Mouse (Mus musculus) inflammation-experienced regulatory T-cells, adult 6 months (primary cell): ENCODE results near the gene Gm49373. TPM values are rescaled to one million over a fixed set of nuclear protein-coding genes. Genes with fewer than 3 reads are reported as not detected.
"Not testable (repeated sequence)": the region's sequence is repeated elsewhere in the genome, so short reads cannot be mapped to it uniquely, and the experiment has no call there.

Source experiments
- ATAC-seq: one replicate; pipeline ENCODE4 v1.8.0; 2017
- polyA plus RNA-seq, 3 experiments: library from polyadenylated mRNA; unstranded; fragments of 100-300 nt; shearing (Covaris generic); gene quantifications; one replicate each; pipeline ENCODE4 v1.2.1; 2017

The Gm49373 gene
- polyA plus RNA-seq, 3 experiments from 2014 or later, result not detected

DNA sequence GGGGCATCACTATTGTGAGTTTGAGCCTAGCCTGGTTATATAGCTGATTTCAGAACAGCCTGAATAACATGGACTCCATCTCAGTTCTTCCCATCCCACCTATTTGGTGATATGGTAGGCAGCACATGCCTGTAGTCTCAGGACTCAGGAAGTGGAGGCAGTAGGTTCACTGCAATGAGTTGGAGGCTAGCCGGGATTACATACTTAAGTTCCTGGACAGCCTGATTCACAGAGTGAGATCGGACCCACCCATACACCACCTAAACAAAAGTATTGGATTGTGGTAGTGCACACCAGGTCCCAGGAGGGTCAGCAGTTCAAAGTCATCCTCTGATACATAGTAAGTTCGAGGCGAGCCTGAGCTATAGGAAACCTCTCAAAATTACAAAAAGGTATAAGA is 255 bp downstream of the Gm49373 start:
- no peak for ATAC-seq

DNA sequence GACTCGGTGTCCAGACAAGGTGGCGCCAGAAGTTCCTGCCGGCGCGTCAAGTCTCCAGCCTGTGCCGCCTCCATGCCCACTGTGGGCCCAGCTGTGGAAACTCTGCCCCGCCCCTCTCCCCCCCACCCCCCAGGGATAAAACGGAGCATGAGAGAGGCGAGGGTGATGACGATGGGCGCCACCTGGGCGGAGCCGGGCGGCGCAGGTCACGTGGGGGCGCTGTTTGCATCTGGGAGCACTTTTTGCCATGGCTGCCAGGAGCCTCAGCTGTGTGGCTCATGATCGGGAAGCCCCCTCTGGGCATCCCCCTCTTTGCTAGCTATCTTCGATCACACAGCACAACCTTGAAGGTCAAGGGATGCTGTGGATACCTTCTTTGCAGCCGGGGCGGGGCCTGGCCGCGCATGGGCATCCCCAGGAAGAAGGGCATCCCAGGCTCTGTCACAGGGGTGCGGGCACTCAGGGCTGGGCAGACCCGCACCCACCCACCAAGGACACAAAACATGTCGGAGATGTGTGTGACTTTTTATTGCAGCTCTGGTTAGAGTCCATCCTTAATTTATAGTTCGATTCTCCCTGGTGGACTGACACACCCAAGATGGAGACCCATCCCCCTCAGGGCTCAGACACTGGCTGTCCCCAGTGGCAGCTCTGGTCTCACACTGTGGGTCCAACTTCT is 5.8 kb downstream of the Gm49373 start, which contains the start of gene Zglp1:
Gene Zglp1 (minus strand): TSS at position 88 of the 679 bp plus-strand sequence.
- ATAC-seq, result no peak

DNA sequence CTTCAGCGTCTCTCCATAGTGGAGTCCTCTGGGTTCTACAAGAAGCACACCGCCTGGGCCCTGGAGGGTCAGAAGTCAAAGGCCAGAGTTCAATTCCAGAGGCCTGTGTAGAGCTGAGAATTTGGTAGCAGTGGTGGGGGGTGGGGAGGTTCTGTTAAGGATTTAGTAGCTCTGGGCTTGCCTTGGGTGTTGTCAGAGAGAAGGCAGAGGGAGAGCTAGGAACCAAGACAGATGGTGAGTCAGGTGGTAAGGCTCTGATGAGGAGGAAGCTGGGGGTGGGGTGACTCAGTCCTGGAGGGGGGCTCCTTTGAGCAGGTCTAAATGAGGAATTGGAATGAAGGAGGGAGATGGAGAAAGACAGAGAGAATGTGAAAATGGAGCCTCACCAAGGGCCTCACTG is 10.0 kb downstream of the Gm49373 start:
- ATAC-seq, result no peak

DNA sequence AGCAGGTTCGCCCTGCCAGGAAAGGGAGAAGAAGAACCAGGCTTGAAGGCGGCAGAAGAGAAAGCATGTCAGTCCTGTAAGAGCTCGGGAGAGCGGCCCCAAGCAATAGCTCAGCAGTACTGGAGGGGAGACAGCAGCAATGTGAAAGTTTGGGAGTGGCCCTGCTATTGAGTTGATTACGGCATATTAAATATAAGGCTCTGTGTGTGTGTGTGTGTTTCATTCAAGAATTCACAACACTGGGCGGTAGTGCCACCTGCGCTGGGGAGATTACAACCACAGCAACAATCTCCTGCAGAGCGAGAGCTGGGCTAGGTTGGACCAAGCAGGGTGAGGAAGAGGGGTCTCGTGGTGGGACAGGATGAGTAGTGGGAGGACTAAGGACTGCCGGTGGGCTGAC is 21.3 kb downstream of the Gm49373 start:
- no peak for ATAC-seq

DNA sequence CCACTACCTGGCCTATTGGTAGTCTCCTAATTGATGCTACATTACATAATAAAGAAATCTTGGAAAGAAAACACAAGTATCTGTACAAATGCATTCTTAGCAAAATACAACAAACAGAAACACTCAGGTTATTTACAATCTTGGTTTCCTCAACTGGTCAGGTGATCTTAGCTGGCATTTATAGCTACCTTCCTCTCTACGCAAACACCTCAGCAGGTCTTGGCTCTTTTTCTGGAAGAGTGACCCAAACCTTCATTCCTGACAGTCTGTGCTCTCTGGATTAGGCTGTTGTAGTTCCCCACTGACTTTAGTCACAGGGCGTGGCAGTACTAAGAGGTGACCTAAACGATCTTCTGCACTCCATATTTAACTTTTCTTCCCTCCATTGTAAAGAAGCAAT is 27.7 kb downstream of the Gm49373 start:
- ATAC-seq, result no peak

DNA sequence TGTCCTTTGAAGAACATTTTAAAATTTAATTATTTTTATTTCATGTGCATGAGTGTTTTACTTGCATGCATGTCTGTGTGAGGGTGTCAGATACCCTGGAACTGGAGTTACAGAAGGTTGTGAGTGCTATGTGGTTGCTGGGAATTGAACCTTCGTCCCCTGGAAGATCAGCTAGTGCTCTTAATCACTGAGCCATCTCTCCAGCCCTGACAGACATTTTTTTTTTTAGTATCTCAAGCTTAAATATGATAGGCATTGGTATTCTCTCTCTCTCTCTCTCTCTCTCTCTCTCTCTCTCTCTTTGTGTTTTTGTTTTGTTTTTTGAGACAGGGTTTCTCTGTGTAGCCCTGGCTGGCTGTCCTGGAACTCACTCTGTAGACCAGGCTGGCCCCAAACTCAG is 28.1 kb downstream of the Gm49373 start:
- ATAC-seq, result not testable (repeated sequence)

DNA sequence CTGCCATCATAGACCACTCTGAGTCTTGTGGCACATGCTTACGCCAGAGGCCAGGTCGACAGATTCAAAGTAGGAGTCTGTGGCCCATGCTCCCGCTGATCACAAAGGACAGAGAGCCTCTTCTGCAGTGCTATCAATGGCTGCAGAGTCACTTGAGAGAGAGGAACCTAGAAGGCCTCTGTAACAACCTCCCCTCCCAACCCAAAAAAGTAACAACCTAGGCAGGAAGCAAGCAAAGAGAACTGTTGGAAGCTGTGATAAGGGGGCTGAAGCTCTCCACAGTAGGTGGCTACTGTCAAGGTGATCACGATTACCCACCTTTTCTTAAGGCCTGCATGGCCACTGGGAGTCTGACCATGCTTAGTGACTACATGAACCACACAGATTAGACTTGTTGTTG is 29.3 kb downstream of the Gm49373 start:
- no peak for ATAC-seq

DNA sequence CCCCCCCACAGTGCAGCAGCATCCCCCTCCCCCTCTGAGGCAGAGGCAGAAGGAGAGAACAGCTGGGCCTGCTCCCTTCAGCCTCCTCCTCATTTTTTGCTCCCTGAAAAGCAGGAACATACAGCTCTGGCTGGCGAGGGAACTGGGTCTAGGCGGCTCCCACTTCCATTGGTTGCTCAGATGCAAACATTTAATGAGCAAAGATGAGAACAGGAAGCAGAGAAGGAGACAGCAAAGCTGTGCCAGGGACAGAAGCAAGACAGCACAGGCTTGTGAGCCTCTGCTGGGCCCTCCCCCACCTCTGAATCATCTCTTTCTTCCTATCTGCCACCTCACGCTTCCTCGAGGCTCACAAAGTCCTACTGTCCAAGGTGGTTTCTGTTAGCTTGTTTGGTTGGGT is 31.6 kb downstream of the Gm49373 start:
- ATAC-seq, result no peak

DNA sequence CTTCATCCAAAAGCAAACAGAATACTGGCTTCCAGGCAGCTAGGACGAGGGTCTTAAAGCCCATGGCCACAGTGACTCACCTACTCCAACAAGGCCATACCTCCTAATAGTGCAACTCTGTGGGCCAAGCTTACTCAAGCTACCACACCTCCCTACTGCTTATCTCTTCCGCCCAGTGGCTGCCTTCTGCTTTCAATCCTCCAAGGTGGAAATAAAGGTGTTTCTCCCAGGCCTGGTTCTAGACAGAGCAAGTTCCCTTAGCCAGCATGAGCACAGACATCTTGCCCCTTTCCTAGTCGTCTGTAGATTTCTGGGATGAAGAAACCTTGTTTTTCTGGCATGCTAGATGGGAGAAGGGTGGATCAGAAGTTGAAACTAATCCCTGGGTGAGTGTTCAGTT is 33.1 kb downstream of the Gm49373 start:
- no peak for ATAC-seq

DNA sequence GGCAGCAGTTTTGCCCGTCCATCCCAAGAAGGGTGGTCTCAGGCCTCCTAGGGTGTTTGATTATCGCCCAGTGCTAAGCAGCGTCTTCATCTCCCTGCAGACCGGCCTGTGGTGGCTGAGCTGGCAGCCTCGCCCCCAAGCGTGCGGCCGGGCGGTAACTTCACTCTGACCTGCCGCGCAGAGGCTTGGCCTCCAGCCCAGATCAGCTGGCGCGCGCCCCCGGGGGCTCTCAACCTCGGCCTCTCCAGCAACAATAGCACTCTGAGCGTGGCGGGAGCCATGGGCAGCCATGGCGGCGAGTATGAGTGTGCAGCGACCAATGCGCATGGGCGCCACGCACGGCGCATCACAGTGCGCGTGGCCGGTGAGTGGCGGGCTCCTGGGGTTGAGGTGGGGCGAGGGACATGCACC is 35.4 kb downstream of the Gm49373 start:
- no peak for ATAC-seq

DNA sequence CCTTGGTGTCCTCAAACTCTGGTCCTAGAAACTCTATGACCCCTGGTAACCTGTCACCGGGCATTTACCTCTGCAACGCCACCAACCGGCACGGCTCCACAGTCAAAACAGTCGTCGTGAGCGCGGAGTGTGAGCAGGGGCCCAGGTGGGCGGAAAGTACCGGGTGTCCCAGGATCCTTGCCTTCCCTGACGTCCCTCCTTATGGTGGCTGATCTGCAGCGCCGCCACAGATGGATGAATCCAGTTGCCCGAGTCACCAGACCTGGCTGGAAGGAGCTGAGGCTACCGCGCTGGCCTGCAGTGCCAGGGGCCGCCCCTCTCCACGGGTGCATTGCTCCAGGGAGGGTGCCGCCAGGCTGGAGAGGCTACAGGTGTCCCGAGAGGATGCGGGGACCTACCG is 36.2 kb downstream of the Gm49373 start:
- ATAC-seq, result no peak

DNA sequence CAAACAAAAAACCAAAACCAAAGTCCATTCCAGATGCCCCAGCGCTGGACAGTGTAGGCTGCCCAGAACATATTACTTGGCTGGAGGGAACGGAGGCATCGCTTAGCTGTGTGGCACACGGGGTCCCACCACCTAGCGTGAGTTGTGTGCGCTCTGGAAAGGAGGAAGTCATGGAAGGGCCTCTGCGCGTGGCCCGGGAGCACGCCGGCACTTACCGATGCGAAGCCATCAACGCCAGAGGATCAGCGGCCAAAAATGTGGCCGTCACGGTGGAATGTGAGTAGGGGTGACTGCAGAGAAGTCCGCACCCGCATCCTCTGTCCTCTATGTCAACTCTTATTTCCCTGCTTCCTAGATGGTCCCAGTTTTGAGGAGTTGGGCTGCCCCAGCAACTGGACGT is 36.7 kb downstream of the Gm49373 start:
- no peak for ATAC-seq

DNA sequence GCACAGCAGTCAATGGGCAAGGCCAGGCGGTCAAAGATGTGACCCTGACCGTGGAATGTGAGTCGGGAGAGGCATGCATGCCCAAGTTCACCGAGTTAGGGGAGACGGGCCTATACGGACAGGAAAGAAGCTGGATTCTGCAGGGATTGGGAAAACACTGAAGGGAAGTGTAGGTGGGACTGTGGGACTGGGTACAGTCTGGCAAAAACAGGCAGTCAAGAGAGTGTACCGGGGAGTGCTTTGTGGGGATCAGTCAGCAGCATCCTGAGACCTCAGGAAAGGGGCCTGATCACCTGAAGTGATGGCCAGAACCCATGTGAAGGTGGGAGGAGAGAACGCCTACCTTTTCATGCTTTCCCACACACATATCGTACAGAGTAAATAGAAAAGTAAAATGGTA is 37.3 kb downstream of the Gm49373 start:
- no peak for ATAC-seq

DNA sequence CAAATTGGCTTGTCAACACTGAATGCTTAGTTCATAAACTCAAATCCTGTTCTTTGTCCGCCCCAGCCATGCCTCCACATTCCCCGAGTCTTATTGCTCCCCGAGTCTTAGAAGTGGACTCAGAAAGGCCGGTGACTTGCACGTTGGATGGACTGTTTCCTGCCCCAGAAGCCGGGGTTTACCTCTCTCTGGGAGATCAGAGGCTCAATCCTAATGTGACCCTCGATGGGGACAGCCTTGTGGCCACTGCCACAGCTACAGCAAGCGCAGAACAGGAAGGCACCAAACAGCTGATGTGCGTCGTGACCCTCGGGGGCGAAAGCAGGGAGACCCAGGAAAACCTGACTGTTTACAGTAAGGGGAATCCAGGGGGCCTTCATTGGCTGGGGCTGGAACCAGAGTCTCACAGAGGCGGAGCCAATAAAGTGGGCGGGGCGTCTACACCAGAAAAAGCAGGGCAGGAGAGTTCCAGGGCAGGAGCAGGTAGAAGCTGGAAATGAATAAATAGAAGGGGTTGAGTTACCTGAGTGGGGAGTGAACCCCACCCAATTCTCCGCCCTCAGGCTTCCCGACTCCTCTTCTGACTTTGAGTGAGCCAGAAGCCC is 38.3 kb downstream of the Gm49373 start:
- ATAC-seq, result no peak

DNA sequence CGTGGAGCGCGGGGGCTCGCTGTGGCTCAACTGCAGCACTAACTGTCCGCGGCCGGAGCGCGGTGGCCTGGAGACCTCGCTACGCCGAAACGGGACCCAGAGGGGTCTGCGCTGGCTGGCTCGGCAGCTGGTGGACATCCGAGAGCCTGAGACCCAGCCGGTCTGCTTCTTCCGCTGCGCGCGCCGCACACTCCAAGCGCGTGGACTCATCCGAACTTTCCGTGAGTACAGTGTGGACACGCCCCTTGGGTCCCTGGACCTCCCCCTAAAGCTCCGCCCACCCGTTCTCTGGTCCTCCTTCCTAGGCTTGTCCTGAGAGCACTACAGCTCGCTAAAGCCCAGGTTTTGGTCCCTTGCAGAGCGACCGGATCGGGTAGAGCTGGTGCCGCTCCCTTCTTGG is 39.8 kb downstream of the Gm49373 start:
- peak; percentile 44 for ATAC-seq

DNA sequence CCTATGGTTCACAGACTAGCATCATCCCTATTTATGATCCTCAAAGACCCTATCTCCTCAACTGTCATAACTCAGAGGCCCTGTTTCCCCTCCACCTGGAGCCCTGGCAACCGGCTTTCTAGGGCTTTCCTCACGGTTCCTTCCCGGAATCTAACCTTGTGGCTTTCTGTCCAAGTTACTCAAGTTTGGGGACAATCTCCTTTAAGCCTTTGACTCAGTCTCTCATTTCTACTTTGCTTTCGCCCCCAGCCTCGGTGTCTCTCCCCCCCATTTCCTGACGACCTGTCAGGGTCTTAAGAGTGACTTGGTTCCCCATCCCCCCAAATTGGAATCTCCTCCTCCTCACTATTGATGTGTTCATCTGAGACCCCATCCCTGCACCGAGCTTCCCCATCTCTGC is 40.4 kb downstream of the Gm49373 start:
- ATAC-seq, result no peak

DNA sequence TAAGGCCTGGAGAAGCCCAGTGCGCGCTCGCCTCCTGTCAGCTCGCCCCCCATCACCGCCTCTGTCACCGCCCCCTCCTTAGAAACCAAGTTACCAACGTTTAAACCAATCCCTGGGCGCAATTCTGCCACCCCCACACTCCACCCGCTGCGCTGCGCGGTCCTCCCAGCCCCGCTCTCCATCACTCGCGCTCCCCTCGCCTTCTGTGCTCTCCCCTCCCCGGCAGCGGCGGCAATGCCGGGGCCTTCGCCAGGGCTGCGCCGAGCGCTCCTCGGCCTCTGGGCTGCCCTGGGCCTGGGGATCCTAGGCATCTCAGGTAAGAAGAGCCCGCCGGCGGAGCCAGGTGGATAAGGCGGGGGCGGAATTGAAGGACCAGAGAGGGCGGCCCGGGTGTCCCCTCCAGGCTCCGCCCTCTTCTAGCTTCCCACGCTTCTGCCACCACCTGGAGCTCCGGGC is 41.0 kb downstream of the Gm49373 start, which contains the start of gene Icam5:
Gene Icam5 (plus strand): TSS at position 178 of the 456 bp plus-strand sequence.
- ATAC-seq, result peak; percentile 8

DNA sequence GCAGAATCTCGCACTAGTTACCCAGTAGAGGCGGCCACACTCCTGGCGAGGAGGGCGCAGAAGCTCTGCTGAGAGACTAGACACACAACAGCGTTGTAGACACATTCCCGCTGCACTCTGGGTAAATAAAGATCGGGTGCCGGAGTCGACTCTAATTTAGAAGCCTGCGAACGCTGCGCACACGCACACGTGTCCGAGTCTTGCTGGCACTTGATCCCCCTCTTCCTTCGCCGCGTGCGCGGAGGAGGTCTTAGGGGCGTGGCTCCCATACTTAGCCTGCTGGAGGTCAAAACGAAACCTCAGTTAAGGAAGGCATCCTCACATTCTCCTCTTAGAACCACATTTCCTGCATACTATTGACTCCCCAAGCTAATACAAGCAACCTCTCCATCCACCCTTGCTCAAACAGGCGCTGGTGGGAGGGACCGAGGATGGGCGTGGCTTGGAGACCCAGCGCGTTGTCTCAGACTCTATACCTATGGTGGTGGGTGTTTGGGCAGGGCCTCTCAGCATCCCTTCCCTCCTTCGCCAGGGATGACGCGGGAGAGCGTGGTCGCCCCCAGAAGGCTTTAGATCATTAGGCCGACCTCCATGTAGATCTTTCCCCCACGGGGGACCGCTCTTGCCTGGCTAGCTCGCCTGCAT is 41.5 kb downstream of the Gm49373 start:
- ATAC-seq, result peak; percentile 31

DNA sequence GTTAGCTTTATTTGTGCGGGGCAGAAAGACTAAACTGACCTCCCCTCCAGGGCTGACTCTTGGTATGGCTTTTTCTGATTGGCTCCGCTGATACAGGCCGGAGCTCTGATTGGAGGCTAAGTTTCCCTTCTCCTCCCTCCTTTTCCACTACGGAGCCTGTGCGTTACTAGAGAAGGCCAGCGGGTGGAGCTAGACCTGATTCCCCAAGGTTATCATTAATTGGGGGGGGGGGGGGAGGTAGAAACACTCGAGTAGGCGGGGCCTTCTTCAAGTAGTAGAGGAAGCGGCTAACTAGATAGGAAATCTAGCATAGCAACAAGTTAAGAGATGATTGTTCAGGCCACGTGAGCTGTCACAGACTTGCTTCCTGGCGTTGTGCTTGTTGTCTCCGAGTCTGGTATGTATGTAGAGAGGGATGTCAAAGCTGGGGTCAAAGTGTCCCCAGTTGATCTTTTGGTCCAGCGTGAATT is 42.1 kb downstream of the Gm49373 start:
- ATAC-seq, result peak; percentile 74

DNA sequence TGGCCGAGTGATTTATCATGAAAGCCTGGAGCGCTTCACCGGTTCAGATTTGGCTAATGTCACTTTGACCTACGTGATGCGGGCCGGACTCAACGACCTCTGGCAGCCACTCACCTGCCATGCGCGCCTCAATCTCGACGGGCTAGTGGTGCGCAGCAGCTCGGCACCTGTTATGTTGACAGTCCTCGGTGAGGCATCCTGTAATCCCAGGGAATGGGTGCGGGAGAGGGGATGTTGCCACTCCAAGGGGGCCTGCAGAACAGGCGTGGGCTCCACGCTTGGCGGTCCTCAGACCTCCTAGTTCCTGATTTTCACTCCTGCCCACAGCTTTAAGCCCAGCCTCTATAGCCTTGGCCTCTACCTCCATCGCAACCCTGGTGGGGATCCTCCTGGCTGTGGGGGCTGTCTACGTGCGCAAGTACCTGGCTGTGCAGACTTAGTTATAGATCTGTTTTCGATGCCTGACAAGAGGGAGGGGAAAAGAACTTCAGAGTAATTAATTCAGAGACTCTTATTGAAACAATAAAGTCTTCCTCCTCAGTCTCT is 42.8 kb downstream of the Gm49373 start:
- ATAC-seq, result no peak

DNA sequence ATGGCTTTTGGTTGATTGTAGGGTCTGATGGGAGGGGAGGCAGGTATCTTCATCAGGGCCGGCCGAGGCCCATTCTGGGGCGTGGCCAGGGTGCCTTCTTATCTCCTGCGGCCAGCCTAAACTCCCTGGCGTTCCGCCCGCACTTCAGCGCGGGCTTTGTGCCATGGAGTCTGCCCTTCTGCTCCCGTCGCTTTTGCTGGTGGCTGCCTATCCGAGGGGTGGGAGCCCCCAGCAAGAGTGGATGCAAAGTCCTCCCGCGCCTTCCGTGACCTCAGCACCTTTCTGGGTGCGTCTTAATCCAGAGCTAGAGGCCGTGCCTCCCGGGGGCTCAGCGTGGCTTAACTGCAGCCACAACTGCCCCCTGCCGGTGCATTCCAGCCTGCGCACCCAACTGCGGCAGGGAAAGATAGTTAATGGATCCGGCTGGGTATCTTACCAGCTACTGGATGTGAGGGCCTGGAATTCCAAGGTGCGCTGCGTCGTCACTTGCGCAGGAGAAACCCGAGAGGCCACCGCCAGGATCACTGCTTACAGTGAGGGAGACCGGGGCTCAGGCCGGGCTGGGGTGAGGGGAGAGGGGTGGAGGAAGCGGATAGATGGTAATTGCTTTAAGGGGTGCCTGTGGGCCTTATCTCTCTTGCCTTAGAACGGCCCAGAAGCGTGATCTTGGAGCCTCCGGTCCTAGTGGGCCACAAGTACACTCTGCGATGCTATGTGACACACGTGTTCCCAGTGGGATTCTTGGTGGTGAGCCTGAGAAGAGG is 43.4 kb downstream of the Gm49373 start, which contains the start of gene Icam4:
Gene Icam4 (plus strand): TSS at position 83 of the 764 bp plus-strand sequence.
- ATAC-seq, result no peak

DNA sequence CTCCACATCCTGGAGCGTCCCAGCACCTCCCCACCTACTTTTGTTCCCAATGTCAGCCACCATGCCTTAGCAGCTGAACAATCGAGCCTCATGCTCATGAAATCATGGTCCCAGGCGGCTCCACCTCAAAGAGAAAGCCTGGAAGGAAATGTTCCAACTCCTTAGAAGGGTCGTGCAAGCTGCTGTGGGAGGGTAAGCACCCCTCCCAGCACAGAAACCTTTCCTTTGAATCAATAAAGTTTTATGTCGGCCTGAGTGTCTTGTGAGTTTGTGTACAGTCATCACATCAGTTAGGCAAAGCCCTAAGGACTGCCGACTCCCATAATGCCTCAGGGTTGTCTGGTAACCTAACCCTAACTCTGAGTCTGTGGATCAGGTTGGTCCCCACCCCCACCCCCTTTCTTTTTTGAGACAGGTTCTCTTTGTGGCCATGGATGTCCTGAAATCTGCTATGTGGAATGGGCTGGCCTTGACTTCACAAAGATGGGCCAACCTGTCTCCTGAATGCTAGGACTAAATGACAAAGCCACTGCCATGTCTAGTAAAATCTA is 44.3 kb downstream of the Gm49373 start:
- no peak for ATAC-seq
